Mouse (Mus musculus): ENCODE data around the gene Dazap1. TPM values are rescaled to one million over a fixed set of nuclear protein-coding genes. Genes with fewer than 3 reads are reported as not detected.

Gene Dazap1
- polyA plus RNA-seq, 1 experiment from 2014 or later: 21.8 TPM

DNA sequence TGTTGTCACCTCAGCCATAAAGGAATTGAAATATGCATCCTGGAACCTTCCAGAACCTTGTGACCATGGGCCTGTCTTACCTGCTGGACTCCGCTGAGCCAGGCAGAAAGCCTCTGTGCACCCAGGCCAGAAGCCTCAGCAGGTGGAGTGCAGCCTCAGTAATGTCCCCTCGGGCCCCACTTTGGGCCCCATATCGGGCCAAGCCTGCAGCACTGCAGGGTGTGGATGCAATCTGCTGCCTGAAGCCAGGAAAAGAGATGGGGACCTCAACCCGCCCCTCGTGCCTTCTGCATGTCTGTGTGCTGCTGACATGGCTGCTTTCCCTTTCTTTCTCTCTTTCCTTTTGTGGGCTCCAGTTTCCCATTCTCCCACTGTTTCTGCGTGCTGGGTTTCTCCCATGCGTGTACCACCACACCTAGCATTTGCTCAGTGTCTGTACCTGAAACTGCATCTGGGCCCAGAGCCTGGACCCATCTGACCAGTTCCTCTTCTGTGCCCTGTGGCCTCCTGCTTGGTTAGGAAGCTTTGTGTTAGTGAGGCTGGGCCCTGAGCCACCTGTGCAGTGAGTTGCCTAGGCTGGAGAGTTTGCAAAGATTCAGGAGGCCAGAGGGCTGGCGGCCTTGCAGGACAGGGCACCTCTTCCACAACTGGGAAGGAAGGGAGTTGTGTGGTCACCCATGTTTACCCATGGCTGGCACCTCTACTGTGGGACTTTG is 10.7 kb downstream of the Dazap1 start:
- Histone ChIP-seq H3K27me3 (ENCODE audit: insufficient read depth, low read length) (no peaks in the 10 kb centered on the region), H3K4me3 (ENCODE audit: low read depth, low read length) (no peak overlapping the region), H3K9me3 (ENCODE audit: low read length) (no peaks in the 10 kb centered on the region), H3K4me1 (ENCODE audit: insufficient read depth) (peaks cover 60% of the 10 kb centered on the region), H3K36me3 (replicated peaks; ENCODE audit: insufficient read depth, low read length) (peaks cover 54% of the 10 kb centered on the region), H3K4me2 (ENCODE audit: low read depth, low read length) (peak overlapping the region; percentile 52), H3K9ac (replicated peaks) (peak overlapping the region; percentile 63), H3K27ac (ENCODE audit: low read depth) (peak overlapping the region; percentile 92)
- DNase-seq: peak; percentile 32
- TF ChIP-seq CTCF (IDR thresholded peaks at IDR 0.05; ENCODE audit: low read depth) (no peak), EP300 (IDR thresholded peaks at IDR 0.05; ENCODE audit: low read depth) (no peak)
- ATAC-seq: no peak
- WGBS (ENCODE audit: insufficient replicate concordance): 72% methylated on average over 8 of the region's 8 CpGs

DNA sequence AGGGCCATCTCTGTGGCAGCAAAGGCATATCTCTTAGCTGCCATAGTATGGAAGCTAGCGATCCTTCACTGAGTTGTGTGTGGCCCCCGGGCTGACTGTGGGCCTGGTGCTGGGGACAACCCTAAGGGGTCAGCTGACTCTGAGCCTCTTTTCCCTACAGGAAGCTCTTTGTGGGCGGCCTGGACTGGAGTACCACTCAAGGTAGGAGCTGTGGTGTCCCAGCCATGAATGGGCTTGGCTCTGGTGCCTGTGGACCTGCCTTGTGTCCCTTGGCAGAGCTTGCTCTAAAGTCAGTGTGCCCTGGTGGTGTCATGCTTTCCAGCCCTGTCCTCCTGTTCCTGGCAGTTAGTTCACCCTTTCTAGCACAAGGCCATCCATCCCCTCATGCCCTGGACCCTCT is 12.6 kb downstream of the Dazap1 start:
- DNase-seq (no peak), ATAC-seq (no peak)
- 85% methylated on average over 3 of the region's 3 CpGs for WGBS (ENCODE audit: insufficient replicate concordance)
- TF ChIP-seq EP300 (IDR thresholded peaks at IDR 0.05; ENCODE audit: low read depth): no peak
- TF ChIP-seq CTCF (IDR thresholded peaks at IDR 0.05; ENCODE audit: low read depth): no peak
- Histone ChIP-seq H3K27me3 (ENCODE audit: insufficient read depth, low read length) (no peaks in the 10 kb centered on the region), H3K4me2 (ENCODE audit: low read depth, low read length) (no peak overlapping the region), H3K9me3 (ENCODE audit: low read length) (no peaks in the 10 kb centered on the region), H3K4me3 (ENCODE audit: low read depth, low read length) (no peak overlapping the region), H3K27ac (ENCODE audit: low read depth) (no peak overlapping the region), H3K4me1 (ENCODE audit: insufficient read depth) (peaks cover 45% of the 10 kb centered on the region), H3K36me3 (replicated peaks; ENCODE audit: insufficient read depth, low read length) (peaks cover 60% of the 10 kb centered on the region), H3K9ac (replicated peaks) (no peak overlapping the region)

DNA sequence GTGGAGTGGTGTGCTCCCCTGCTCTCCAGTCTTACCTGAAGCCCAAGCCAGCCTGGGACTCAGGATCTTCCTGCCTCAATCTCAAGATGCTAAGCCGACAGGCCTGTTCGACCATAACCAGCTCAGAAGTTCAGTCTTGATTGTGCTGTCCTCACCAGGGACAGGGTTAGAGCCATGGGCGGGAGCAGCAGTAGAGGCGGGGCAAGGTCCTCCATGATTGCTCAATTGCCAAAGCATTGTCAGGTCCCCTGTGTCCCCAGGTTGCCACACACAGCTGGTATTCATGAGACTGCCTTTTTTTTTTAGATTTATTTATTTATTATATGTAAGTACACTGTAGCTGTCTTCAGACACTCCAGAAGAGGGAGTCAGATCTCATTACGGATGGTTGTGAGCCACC is 15.0 kb downstream of the Dazap1 start:
- ATAC-seq: peak; percentile 74
- TF ChIP-seq EP300 (IDR thresholded peaks at IDR 0.05; ENCODE audit: low read depth): no peak
- no peak for TF ChIP-seq CTCF (IDR thresholded peaks at IDR 0.05; ENCODE audit: low read depth)
- peaks cover 80% of the 10 kb centered on the region for H3K36me3 ChIP-seq (replicated peaks; ENCODE audit: insufficient read depth, low read length)
- no peaks in the 10 kb centered on the region for H3K9me3 ChIP-seq (ENCODE audit: low read length)
- H3K4me1 ChIP-seq (ENCODE audit: insufficient read depth): peaks cover 31% of the 10 kb centered on the region
- H3K4me2 ChIP-seq (ENCODE audit: low read depth, low read length): no peak overlapping the region
- 53% methylated on average over 5 of the region's 5 CpGs for WGBS (ENCODE audit: insufficient replicate concordance)
- no peaks in the 10 kb centered on the region for H3K27me3 ChIP-seq (ENCODE audit: insufficient read depth, low read length)
- no peak overlapping the region for H3K4me3 ChIP-seq (ENCODE audit: low read depth, low read length)
- no peak overlapping the region for H3K9ac ChIP-seq (replicated peaks)
- peak; percentile 63 for DNase-seq
- peak overlapping the region; percentile 44; the same call in 1 of the 2 replicates for H3K27ac ChIP-seq (ENCODE audit: low read depth)

GRCm38 (mm10) chr10:80278390-80278789 is 17.1 kb downstream of the Dazap1 start:
- Histone ChIP-seq H3K27me3 (ENCODE audit: insufficient read depth, low read length) (no peaks in the 10 kb centered on the region), H3K27ac (ENCODE audit: low read depth) (no peak overlapping the region), H3K9me3 (ENCODE audit: low read length) (no peaks in the 10 kb centered on the region), H3K4me3 (ENCODE audit: low read depth, low read length) (no peak overlapping the region), H3K9ac (replicated peaks) (no peak overlapping the region), H3K36me3 (replicated peaks; ENCODE audit: insufficient read depth, low read length) (peaks cover 79% of the 10 kb centered on the region), H3K4me2 (ENCODE audit: low read depth, low read length) (no peak overlapping the region), H3K4me1 (ENCODE audit: insufficient read depth) (peaks cover 32% of the 10 kb centered on the region)
- TF ChIP-seq EP300 (IDR thresholded peaks at IDR 0.05; ENCODE audit: low read depth) (no peak), CTCF (IDR thresholded peaks at IDR 0.05; ENCODE audit: low read depth) (no peak)
- WGBS (ENCODE audit: insufficient replicate concordance): 91% methylated on average over 9 of the region's 9 CpGs
- DNase-seq: no peak
- no peak for ATAC-seq

DNA sequence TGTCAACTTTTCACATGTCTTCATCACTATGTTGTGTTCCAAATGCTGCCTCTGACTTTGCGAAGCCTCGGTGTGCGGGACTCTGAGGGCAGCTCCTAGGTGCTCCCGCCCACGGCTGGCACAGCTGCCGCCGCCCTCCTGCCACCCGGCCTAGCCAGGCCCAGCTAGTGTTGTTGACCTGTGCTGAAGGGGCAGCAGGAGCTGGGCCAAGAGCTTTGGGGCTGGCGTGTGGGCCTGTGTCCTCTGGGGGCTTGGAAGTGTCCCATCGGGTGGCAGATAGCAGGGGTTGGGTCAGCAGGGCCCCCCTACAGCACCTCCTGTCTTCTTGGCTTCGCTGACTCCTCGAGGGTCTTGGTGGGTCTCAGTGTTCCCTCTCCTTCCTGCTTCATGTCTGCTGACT is 18.0 kb downstream of the Dazap1 start:
- 90% methylated on average over 12 of the region's 12 CpGs for WGBS (ENCODE audit: insufficient replicate concordance)
- TF ChIP-seq CTCF (IDR thresholded peaks at IDR 0.05; ENCODE audit: low read depth) (no peak), EP300 (IDR thresholded peaks at IDR 0.05; ENCODE audit: low read depth) (no peak)
- Histone ChIP-seq H3K4me3 (ENCODE audit: low read depth, low read length) (no peak overlapping the region), H3K4me2 (ENCODE audit: low read depth, low read length) (no peak overlapping the region), H3K36me3 (replicated peaks; ENCODE audit: insufficient read depth, low read length) (peaks cover 79% of the 10 kb centered on the region), H3K9me3 (ENCODE audit: low read length) (no peaks in the 10 kb centered on the region), H3K4me1 (ENCODE audit: insufficient read depth) (peaks cover 26% of the 10 kb centered on the region), H3K27me3 (ENCODE audit: insufficient read depth, low read length) (no peaks in the 10 kb centered on the region), H3K27ac (ENCODE audit: low read depth) (peak overlapping the region; percentile 16; the same call in 1 of the 2 replicates), H3K9ac (replicated peaks) (no peak overlapping the region)
- ATAC-seq (no peak), DNase-seq (no peak)

DNA sequence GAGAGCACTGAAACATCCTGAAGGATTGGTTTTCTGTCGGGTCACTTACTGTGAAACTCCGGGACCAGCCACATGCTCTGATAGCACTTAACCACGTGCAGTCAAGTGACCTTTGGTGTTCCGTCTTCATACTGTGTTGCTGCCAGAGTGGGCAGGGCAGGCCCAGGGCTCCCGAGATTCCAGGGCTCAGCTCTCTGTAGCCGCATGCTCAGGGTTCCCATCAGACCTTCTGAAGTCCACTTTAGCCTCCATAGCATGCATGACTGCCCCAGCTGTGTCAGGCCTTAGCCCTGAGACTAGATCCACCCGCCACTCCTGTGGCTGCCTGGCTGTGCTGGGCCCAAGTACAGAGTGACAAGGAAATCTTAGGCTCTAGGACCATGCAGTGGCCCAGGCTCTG is 20.0 kb downstream of the Dazap1 start:
- peaks cover 77% of the 10 kb centered on the region for H3K36me3 ChIP-seq (replicated peaks; ENCODE audit: insufficient read depth, low read length)
- H3K27me3 ChIP-seq (ENCODE audit: insufficient read depth, low read length): no peaks in the 10 kb centered on the region
- no peak overlapping the region for H3K4me2 ChIP-seq (ENCODE audit: low read depth, low read length)
- no peak for DNase-seq
- no peaks in the 10 kb centered on the region for H3K9me3 ChIP-seq (ENCODE audit: low read length)
- ATAC-seq: peak; percentile 50
- no peak overlapping the region for H3K9ac ChIP-seq (replicated peaks)
- H3K4me3 ChIP-seq (ENCODE audit: low read depth, low read length): no peak overlapping the region
- WGBS (ENCODE audit: insufficient replicate concordance): 62% methylated on average over 7 of the region's 7 CpGs
- no peak for TF ChIP-seq EP300 (IDR thresholded peaks at IDR 0.05; ENCODE audit: low read depth)
- H3K27ac ChIP-seq (ENCODE audit: low read depth): peak overlapping the region; percentile 59
- H3K4me1 ChIP-seq (ENCODE audit: insufficient read depth): peaks cover 26% of the 10 kb centered on the region
